Mouse (Mus musculus) liver, postnatal 0 days (tissue): ENCODE measurements around the gene 6430548M08Rik.

Experiments used
- CTCF ChIP-seq: sonication (generic); IDR thresholded peaks from 2 replicates; pipeline ENCODE4 v1.5.1; 2016; ENCODE audit warnings: antibody characterized with exemption, low read depth
- EP300 ChIP-seq: IDR thresholded peaks from 2 replicates; pipeline ENCODE4 v1.6.1; 2016; ENCODE audit warnings: antibody characterized with exemption, low read depth, mild to moderate bottlenecking

GRCm38 (mm10) chr8:120103916-120104315, 10.0 kb upstream of the 6430548M08Rik start:
- TF ChIP-seq CTCF (no peak), EP300 (no peak)
